Mouse (Mus musculus): ENCODE data around the gene P2rx4. TPM values are rescaled to one million over a fixed set of nuclear protein-coding genes. Genes with fewer than 3 reads are reported as not detected.

Gene P2rx4
- polyA plus RNA-seq, 1 experiment from 2014 or later, result 24.7 TPM

GRCm38 (mm10) chr5:122764032-122764464 is 56.7 kb downstream of the P2rx4 start:
- 60% methylated on average over 10 of the region's 10 CpGs for WGBS

GRCm38 (mm10) chr5:122767283-122767682 is 59.9 kb downstream of the P2rx4 start:
- H3K36me3 ChIP-seq (ENCODE audit: control insufficient read depth, insufficient read depth, low read length), result no peaks in the 10 kb centered on the region
- 0 out of 2 replicates have a peak, but pooled peaks cover 5% of the 10 kb centered on the region for H3K4me1 ChIP-seq (replicated peaks; ENCODE audit: control insufficient read depth, insufficient read depth)
- WGBS, result 88% methylated on average over 11 of the region's 11 CpGs
- H3K27ac ChIP-seq (replicated peaks), result no peak overlapping the region
- no peak overlapping the region for H3K4me2 ChIP-seq (replicated peaks; ENCODE audit: low read depth)
- H3K4me3 ChIP-seq (ENCODE audit: low read depth, low read length), result no peak overlapping the region
- no peaks in the 10 kb centered on the region for H3K9me3 ChIP-seq (ENCODE audit: control insufficient read depth, low read length)
- no peaks in the 10 kb centered on the region for H3K27me3 ChIP-seq (ENCODE audit: control insufficient read depth, insufficient read depth, low read length)
- TF ChIP-seq EP300 (optimal IDR thresholded peaks at IDR 0.05), result no peak
- no peak for TF ChIP-seq CTCF (IDR thresholded peaks at IDR 0.05; ENCODE audit: low read depth)
- ATAC-seq (ENCODE audit: low FRiP score, low TSS enrichment), result no peak
- no peak for DNase-seq (ENCODE audit: low spot score)
- no peak overlapping the region for H3K9ac ChIP-seq (ENCODE audit: low read length)

More at GRCm38 (mm10) chr5:122764032-122764464, 56.7 kb downstream of the P2rx4 start:
- H3K4me3 ChIP-seq (ENCODE audit: low read depth, low read length), result no peak overlapping the region
- peak overlapping the region; percentile 27; the same call in 1 of the 2 replicates for H3K9ac ChIP-seq (ENCODE audit: low read length)
- no peaks in the 10 kb centered on the region for H3K9me3 ChIP-seq (ENCODE audit: control insufficient read depth, low read length)
- H3K4me2 ChIP-seq (replicated peaks; ENCODE audit: low read depth), result no peak overlapping the region
- TF ChIP-seq EP300 (optimal IDR thresholded peaks at IDR 0.05) (no peak), CTCF (IDR thresholded peaks at IDR 0.05; ENCODE audit: low read depth) (peak; percentile 64)
- H3K36me3 ChIP-seq (ENCODE audit: control insufficient read depth, insufficient read depth, low read length), result no peaks in the 10 kb centered on the region
- H3K4me1 ChIP-seq (replicated peaks; ENCODE audit: control insufficient read depth, insufficient read depth), result no peaks in the 10 kb centered on the region
- DNase-seq (ENCODE audit: low spot score), result peak; percentile 57
- H3K27ac ChIP-seq (replicated peaks), result peak overlapping the region; percentile 18; the same call in 1 of the 2 replicates
- ATAC-seq (ENCODE audit: low FRiP score, low TSS enrichment), result 0 out of 2 replicates have a peak, but pooled peaks have one; percentile 19
- no peaks in the 10 kb centered on the region for H3K27me3 ChIP-seq (ENCODE audit: control insufficient read depth, insufficient read depth, low read length)

- no peak for TF ChIP-seq EP300 (optimal IDR thresholded peaks at IDR 0.05)
- no peak for TF ChIP-seq CTCF (IDR thresholded peaks at IDR 0.05; ENCODE audit: low read depth)
- no peak overlapping the region for H3K4me3 ChIP-seq (ENCODE audit: low read depth, low read length)
- DNase-seq (ENCODE audit: low spot score) (no peak), ATAC-seq (ENCODE audit: low FRiP score, low TSS enrichment) (peak; percentile 41; the same call in 1 of the 2 replicates)
- no peaks in the 10 kb centered on the region for H3K27me3 ChIP-seq (ENCODE audit: control insufficient read depth, insufficient read depth, low read length)
- no peak overlapping the region for H3K4me2 ChIP-seq (replicated peaks; ENCODE audit: low read depth)
- H3K27ac ChIP-seq (replicated peaks), result no peak overlapping the region
- no peaks in the 10 kb centered on the region for H3K9me3 ChIP-seq (ENCODE audit: control insufficient read depth, low read length)
- H3K9ac ChIP-seq (ENCODE audit: low read length), result no peak overlapping the region
- H3K4me1 ChIP-seq (replicated peaks; ENCODE audit: control insufficient read depth, insufficient read depth), result 0 out of 2 replicates have a peak, but pooled peaks cover 5% of the 10 kb centered on the region
- WGBS, result 81% methylated on average over 15 of the region's 15 CpGs
- H3K36me3 ChIP-seq (ENCODE audit: control insufficient read depth, insufficient read depth, low read length), result no peaks in the 10 kb centered on the region
These were observed 61.8 kb downstream of the P2rx4 start for GRCm38 (mm10) chr5:122769101-122769568.

- H3K9ac ChIP-seq (ENCODE audit: low read length), result peak overlapping the region; percentile 41
These were observed 63.0 kb downstream of the P2rx4 start for GRCm38 (mm10) chr5:122770304-122770703.

GRCm38 (mm10) chr5:122770806-122771261 is 63.5 kb downstream of the P2rx4 start:
- Histone ChIP-seq H3K27me3 (ENCODE audit: control insufficient read depth, insufficient read depth, low read length) (no peaks in the 10 kb centered on the region), H3K4me2 (replicated peaks; ENCODE audit: low read depth) (peak overlapping the region; percentile 11; the same call in 1 of the 2 replicates), H3K4me3 (ENCODE audit: low read depth, low read length) (no peak overlapping the region), H3K9me3 (ENCODE audit: control insufficient read depth, low read length) (no peaks in the 10 kb centered on the region), H3K27ac (replicated peaks) (peak overlapping the region; percentile 77), H3K9ac (ENCODE audit: low read length) (peak overlapping the region; percentile 41), H3K4me1 (replicated peaks; ENCODE audit: control insufficient read depth, insufficient read depth) (0 out of 2 replicates have a peak, but pooled peaks cover 5% of the 10 kb centered on the region), H3K36me3 (ENCODE audit: control insufficient read depth, insufficient read depth, low read length) (no peaks in the 10 kb centered on the region)
- TF ChIP-seq CTCF (IDR thresholded peaks at IDR 0.05; ENCODE audit: low read depth) (no peak), EP300 (optimal IDR thresholded peaks at IDR 0.05) (no peak)
- WGBS, result 35% methylated on average over 10 of the region's 10 CpGs
- ATAC-seq (ENCODE audit: low FRiP score, low TSS enrichment), result peak; percentile 49; the same call in 1 of the 2 replicates
- DNase-seq (ENCODE audit: low spot score), result peak; percentile 51

More at GRCm38 (mm10) chr5:122770304-122770703, 63.0 kb downstream of the P2rx4 start:
- DNase-seq (ENCODE audit: low spot score) (no peak), ATAC-seq (ENCODE audit: low FRiP score, low TSS enrichment) (peak; percentile 7; the same call in 1 of the 2 replicates)
- no peaks in the 10 kb centered on the region for H3K9me3 ChIP-seq (ENCODE audit: control insufficient read depth, low read length)
- H3K27ac ChIP-seq (replicated peaks), result peak overlapping the region; percentile 77
- 0 out of 2 replicates have a peak, but pooled peaks cover 5% of the 10 kb centered on the region for H3K4me1 ChIP-seq (replicated peaks; ENCODE audit: control insufficient read depth, insufficient read depth)
- 59% methylated on average over 7 of the region's 7 CpGs for WGBS
- no peak overlapping the region for H3K4me2 ChIP-seq (replicated peaks; ENCODE audit: low read depth)
- H3K36me3 ChIP-seq (ENCODE audit: control insufficient read depth, insufficient read depth, low read length), result no peaks in the 10 kb centered on the region
- TF ChIP-seq CTCF (IDR thresholded peaks at IDR 0.05; ENCODE audit: low read depth), result no peak
- no peak for TF ChIP-seq EP300 (optimal IDR thresholded peaks at IDR 0.05)
- no peaks in the 10 kb centered on the region for H3K27me3 ChIP-seq (ENCODE audit: control insufficient read depth, insufficient read depth, low read length)
- H3K4me3 ChIP-seq (ENCODE audit: low read depth, low read length), result no peak overlapping the region

- DNase-seq (ENCODE audit: low spot score) (no peak), ATAC-seq (ENCODE audit: low FRiP score, low TSS enrichment) (no peak)
- Histone ChIP-seq H3K4me3 (ENCODE audit: low read depth, low read length) (no peak overlapping the region), H3K27ac (replicated peaks) (no peak overlapping the region), H3K9me3 (ENCODE audit: control insufficient read depth, low read length) (no peaks in the 10 kb centered on the region), H3K9ac (ENCODE audit: low read length) (no peak overlapping the region), H3K4me1 (replicated peaks; ENCODE audit: control insufficient read depth, insufficient read depth) (0 out of 2 replicates have a peak, but pooled peaks cover 5% of the 10 kb centered on the region), H3K36me3 (ENCODE audit: control insufficient read depth, insufficient read depth, low read length) (no peaks in the 10 kb centered on the region), H3K27me3 (ENCODE audit: control insufficient read depth, insufficient read depth, low read length) (no peaks in the 10 kb centered on the region), H3K4me2 (replicated peaks; ENCODE audit: low read depth) (no peak overlapping the region)
- TF ChIP-seq EP300 (optimal IDR thresholded peaks at IDR 0.05), result no peak
- no peak for TF ChIP-seq CTCF (IDR thresholded peaks at IDR 0.05; ENCODE audit: low read depth)
- WGBS, result 73% methylated on average over 9 of the region's 9 CpGs
These were observed 64.1 kb downstream of the P2rx4 start for GRCm38 (mm10) chr5:122771428-122771827.
